Mouse (Mus musculus): ENCODE results near the gene Adck1. TPM values are rescaled to one million over a fixed set of nuclear protein-coding genes. Genes with fewer than 3 reads are reported as not detected.

Gene Adck1
- total and polyA plus RNA-seq, 2 experiments, result 13.5 to 24.4 TPM

GRCm38 (mm10) chr12:88376820-88377219, 16.5 kb downstream of the Adck1 start:
- Histone ChIP-seq H3K4me1 (ENCODE audit: control insufficient read depth, insufficient read depth, low read length) (no peaks in the 10 kb centered on the region), H3K79me2 (ENCODE audit: control insufficient read depth, insufficient read depth, low read length) (no peaks in the 10 kb centered on the region), H3K4me3 (ENCODE audit: insufficient read depth, low read depth, low read length) (no peak overlapping the region), H3K27ac (replicated peaks; ENCODE audit: insufficient read depth, low read depth, low read length) (no peak overlapping the region), H3K27me3 (ENCODE audit: control insufficient read depth, insufficient read depth, low read length) (no peaks in the 10 kb centered on the region), H3K36me3 (ENCODE audit: control insufficient read depth, insufficient read depth, low read length) (peaks cover 10% of the 10 kb centered on the region; the same call in 1 of the 2 replicates), H3K9ac (ENCODE audit: low read depth, low read length) (no peak overlapping the region)
- no peak for DNase-seq (ENCODE audit: extremely low read depth, low read depth, low spot score)
- TF ChIP-seq CTCF (IDR thresholded peaks at IDR 0.05; ENCODE audit: low read depth, low read length), result no peak
- TF ChIP-seq POLR2A (IDR thresholded peaks at IDR 0.05; ENCODE audit: extremely low read depth, insufficient read depth, low read length), result no peak
- 50% methylated on average over 10 of the region's 10 CpGs for WGBS

DNA sequence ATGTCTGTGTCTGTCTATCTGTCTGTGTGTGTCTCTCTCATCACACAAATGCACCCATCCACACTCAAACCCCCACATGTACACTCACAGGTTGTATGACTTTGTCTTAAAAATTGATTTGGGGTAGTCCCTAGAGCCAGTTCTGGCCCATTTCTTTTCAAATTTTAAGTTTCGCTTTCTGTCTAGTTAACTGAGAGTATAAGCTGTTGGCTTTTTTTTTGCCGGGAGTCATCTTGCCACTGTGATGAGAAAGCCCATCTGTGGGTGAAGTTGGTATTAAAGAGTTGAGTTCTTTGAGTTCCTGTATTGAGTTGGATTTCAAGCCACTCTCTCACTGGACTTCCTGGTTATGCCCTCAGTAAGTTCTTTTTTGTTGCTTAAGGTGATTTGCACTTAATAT, 17.9 kb downstream of the Adck1 start:
- Histone ChIP-seq H3K4me1 (ENCODE audit: control insufficient read depth, insufficient read depth, low read length) (no peaks in the 10 kb centered on the region), H3K9ac (ENCODE audit: low read depth, low read length) (no peak overlapping the region), H3K36me3 (ENCODE audit: control insufficient read depth, insufficient read depth, low read length) (peaks cover 7% of the 10 kb centered on the region; the same call in 1 of the 2 replicates), H3K4me3 (ENCODE audit: insufficient read depth, low read depth, low read length) (no peak overlapping the region), H3K27me3 (ENCODE audit: control insufficient read depth, insufficient read depth, low read length) (no peaks in the 10 kb centered on the region), H3K79me2 (ENCODE audit: control insufficient read depth, insufficient read depth, low read length) (no peaks in the 10 kb centered on the region), H3K27ac (replicated peaks; ENCODE audit: insufficient read depth, low read depth, low read length) (no peak overlapping the region)
- WGBS, result 99% methylated on average over 2 of the region's 2 CpGs
- no peak for DNase-seq (ENCODE audit: extremely low read depth, low read depth, low spot score)
- TF ChIP-seq CTCF (IDR thresholded peaks at IDR 0.05; ENCODE audit: low read depth, low read length) (no peak), POLR2A (IDR thresholded peaks at IDR 0.05; ENCODE audit: extremely low read depth, insufficient read depth, low read length) (no peak)

DNA sequence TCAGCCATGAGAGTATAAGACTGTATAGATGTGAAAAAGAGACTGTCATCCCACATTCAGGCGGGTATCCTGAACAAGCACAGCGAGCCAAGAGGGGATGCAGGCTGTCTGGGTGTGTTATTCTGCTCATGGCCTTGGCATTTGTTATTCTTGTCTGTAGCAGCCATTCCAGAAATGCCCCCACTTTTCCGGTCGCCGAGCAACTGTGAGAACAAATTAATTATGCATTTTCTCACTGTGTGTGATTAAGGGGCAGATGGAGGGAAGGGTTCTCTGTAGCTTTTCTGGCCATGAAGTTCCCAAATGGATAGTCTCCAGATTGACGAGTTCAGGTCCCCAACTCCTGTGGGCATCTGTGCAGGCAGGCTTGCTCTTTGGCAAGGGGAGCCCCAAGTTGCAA, 28.5 kb downstream of the Adck1 start:
- no peak overlapping the region for H3K4me3 ChIP-seq (ENCODE audit: insufficient read depth, low read depth, low read length)
- 95% methylated on average over 6 of the region's 6 CpGs for WGBS
- no peaks in the 10 kb centered on the region for H3K4me1 ChIP-seq (ENCODE audit: control insufficient read depth, insufficient read depth, low read length)
- H3K36me3 ChIP-seq (ENCODE audit: control insufficient read depth, insufficient read depth, low read length), result peaks cover under 1% of the 10 kb centered on the region
- no peak overlapping the region for H3K27ac ChIP-seq (replicated peaks; ENCODE audit: insufficient read depth, low read depth, low read length)
- H3K9ac ChIP-seq (ENCODE audit: low read depth, low read length), result no peak overlapping the region
- TF ChIP-seq CTCF (IDR thresholded peaks at IDR 0.05; ENCODE audit: low read depth, low read length) (no peak), POLR2A (IDR thresholded peaks at IDR 0.05; ENCODE audit: extremely low read depth, insufficient read depth, low read length) (no peak)
- H3K79me2 ChIP-seq (ENCODE audit: control insufficient read depth, insufficient read depth, low read length), result no peaks in the 10 kb centered on the region; the same call in 1 of the 2 replicates
- DNase-seq (ENCODE audit: extremely low read depth, low read depth, low spot score), result no peak
- H3K27me3 ChIP-seq (ENCODE audit: control insufficient read depth, insufficient read depth, low read length), result no peaks in the 10 kb centered on the region

- DNase-seq (ENCODE audit: extremely low read depth, low read depth, low spot score), result no peak
- H3K36me3 ChIP-seq (ENCODE audit: control insufficient read depth, insufficient read depth, low read length), result peaks cover 2% of the 10 kb centered on the region
- no peak overlapping the region for H3K4me3 ChIP-seq (ENCODE audit: insufficient read depth, low read depth, low read length)
- no peaks in the 10 kb centered on the region for H3K4me1 ChIP-seq (ENCODE audit: control insufficient read depth, insufficient read depth, low read length)
- 91% methylated on average over 1 of the region's 1 CpGs for WGBS
- TF ChIP-seq POLR2A (IDR thresholded peaks at IDR 0.05; ENCODE audit: extremely low read depth, insufficient read depth, low read length) (no peak), CTCF (IDR thresholded peaks at IDR 0.05; ENCODE audit: low read depth, low read length) (no peak)
- no peaks in the 10 kb centered on the region for H3K27me3 ChIP-seq (ENCODE audit: control insufficient read depth, insufficient read depth, low read length)
- no peak overlapping the region for H3K27ac ChIP-seq (replicated peaks; ENCODE audit: insufficient read depth, low read depth, low read length)
- H3K79me2 ChIP-seq (ENCODE audit: control insufficient read depth, insufficient read depth, low read length), result no peaks in the 10 kb centered on the region
- no peak overlapping the region for H3K9ac ChIP-seq (ENCODE audit: low read depth, low read length)
Observed at GRCm38 (mm10) chr12:88398658-88399057, 38.3 kb downstream of the Adck1 start.

GRCm38 (mm10) chr12:88403541-88403940, 43.2 kb downstream of the Adck1 start:
- Histone ChIP-seq H3K27ac (replicated peaks; ENCODE audit: insufficient read depth, low read depth, low read length) (no peak overlapping the region), H3K4me3 (ENCODE audit: insufficient read depth, low read depth, low read length) (no peak overlapping the region), H3K9ac (ENCODE audit: low read depth, low read length) (no peak overlapping the region), H3K27me3 (ENCODE audit: control insufficient read depth, insufficient read depth, low read length) (no peaks in the 10 kb centered on the region), H3K79me2 (ENCODE audit: control insufficient read depth, insufficient read depth, low read length) (no peaks in the 10 kb centered on the region), H3K36me3 (ENCODE audit: control insufficient read depth, insufficient read depth, low read length) (no peaks in the 10 kb centered on the region; the same call in 1 of the 2 replicates), H3K4me1 (ENCODE audit: control insufficient read depth, insufficient read depth, low read length) (no peaks in the 10 kb centered on the region)
- 71% methylated on average over 5 of the region's 5 CpGs for WGBS
- no peak for DNase-seq (ENCODE audit: extremely low read depth, low read depth, low spot score)
- no peak for TF ChIP-seq CTCF (IDR thresholded peaks at IDR 0.05; ENCODE audit: low read depth, low read length)

- H3K36me3 ChIP-seq (ENCODE audit: control insufficient read depth, insufficient read depth, low read length), result no peaks in the 10 kb centered on the region; the same call in 1 of the 2 replicates
- no peaks in the 10 kb centered on the region for H3K4me1 ChIP-seq (ENCODE audit: control insufficient read depth, insufficient read depth, low read length)
- no peaks in the 10 kb centered on the region for H3K27me3 ChIP-seq (ENCODE audit: control insufficient read depth, insufficient read depth, low read length)
- DNase-seq (ENCODE audit: extremely low read depth, low read depth, low spot score), result peak; percentile 49
- no peak overlapping the region for H3K9ac ChIP-seq (ENCODE audit: low read depth, low read length)
- TF ChIP-seq CTCF (IDR thresholded peaks at IDR 0.05; ENCODE audit: low read depth, low read length) (peak; percentile 63; the same call in 1 of the 2 replicates), POLR2A (IDR thresholded peaks at IDR 0.05; ENCODE audit: extremely low read depth, insufficient read depth, low read length) (no peak)
- no peak overlapping the region for H3K4me3 ChIP-seq (ENCODE audit: insufficient read depth, low read depth, low read length)
- H3K79me2 ChIP-seq (ENCODE audit: control insufficient read depth, insufficient read depth, low read length), result no peaks in the 10 kb centered on the region
- no peak overlapping the region for H3K27ac ChIP-seq (replicated peaks; ENCODE audit: insufficient read depth, low read depth, low read length)
- WGBS, result 26% methylated on average over 2 of the region's 2 CpGs
Observed at GRCm38 (mm10) chr12:88405113-88405512, 44.8 kb downstream of the Adck1 start.

All from liver, adult 2 months (tissue).